Mouse (Mus musculus) embryo, embryonic 9.5 days (tissue): ENCODE data around the gene Jam3.

Experiments used
- DNase-seq: peaks from one replicate; pipeline ENCODE4 v3.0.0-alpha.2; 2017; ENCODE audit errors: extremely low spot score

The Jam3 gene

DNA sequence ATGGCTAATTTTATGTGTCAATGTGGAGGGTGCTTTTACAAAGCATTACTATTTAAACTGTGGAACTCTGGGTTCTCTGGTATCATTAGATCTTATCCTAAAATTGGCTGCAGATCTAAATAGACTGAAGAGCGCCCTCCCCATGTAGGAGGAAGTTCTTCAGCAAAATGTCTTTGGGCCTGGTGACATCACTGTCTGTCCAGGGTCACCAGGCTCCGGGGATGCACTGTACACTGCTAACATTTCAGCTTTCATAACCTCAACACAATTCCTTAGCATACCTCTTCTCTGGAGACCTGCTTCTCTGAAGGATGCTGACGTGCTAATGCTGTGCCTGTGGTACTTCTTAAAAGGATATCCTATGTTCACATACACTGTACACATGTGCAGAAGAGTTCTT, 43.5 kb downstream of the Jam3 start:
- no peak for DNase-seq

DNA sequence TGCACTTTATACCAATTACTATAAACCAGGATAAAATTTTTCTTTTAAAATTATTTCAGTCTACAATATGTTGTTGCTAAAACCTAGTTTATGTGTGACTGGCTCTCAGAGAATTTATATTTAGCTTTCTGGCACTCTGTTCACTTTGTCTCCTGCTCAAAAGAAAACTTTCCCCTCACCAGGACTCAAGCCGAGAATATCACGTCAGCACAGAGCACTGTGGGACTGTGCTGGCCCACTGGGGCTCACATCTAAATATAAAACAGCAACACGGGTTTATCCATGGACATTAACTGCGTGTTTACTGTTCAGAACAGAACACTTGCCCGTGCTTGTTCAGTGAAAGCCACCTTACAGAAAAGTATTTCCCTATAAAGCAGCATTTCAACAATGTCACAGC, 44.5 kb downstream of the Jam3 start:
- no peak for DNase-seq

DNA sequence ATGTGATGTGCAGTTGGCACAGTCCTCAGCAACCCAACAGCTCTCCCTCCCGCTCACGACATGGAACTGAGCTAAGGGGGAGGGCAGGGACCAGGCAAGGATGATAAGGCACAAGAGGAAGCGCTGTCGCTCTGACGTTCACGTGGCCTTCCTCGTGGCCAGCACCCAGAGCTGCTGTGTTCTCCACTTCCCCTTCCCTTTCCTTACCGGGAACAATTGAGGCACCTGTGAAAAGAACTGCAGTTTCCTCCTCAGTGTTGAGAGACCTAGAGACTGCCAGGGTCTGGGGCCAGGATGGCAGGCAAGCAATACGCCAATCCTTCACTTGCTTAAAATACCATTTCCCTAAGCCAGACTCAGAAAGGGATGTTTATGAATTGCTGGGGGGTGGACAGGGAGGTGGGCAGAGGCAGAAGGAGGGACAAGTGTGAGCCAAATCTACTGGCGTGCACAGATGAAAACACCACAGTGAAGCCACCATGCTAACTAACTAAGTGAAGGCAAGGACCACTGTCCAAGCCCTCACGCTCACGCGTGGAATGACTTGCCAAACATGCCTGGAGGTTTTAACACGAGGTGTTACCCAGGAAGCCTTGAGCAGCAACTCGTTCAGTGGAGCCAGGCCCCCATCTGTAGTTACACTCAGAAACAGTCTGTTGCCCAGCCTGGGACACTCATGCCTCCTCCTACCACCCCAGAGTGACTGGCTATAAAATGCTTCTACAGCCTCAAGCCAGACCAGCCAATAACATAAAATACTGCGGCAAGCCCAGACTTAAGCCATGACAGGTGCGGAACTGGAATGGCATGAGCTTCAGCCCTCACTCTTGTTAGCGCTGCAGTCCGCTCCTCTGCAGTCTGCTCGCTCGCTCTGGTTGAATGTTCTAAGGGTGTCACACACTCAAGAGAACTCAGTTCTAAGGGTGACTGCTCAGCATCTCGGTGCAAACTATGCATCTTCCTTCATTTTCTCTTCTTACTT, 45.4 kb downstream of the Jam3 start:
- no peak for DNase-seq

DNA sequence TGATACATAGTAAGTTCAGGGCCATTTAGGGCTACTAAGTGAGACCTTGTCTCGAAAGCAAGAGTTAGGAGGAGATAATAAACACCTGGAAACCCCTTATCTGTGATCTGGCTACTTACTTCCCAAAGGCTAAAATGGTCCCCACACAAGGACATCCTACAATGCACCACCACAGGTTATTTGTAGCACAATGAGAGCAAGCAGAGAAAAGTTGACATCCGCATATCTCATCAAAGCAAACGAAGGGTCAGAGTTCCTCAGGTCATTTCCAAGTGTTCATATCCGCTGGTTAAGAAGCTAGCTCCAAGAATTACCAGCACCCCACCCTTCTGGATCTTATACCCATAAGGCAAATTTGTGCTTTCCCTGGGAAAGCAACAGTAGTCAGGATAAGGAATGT, 46.8 kb downstream of the Jam3 start:
- no peak for DNase-seq

DNA sequence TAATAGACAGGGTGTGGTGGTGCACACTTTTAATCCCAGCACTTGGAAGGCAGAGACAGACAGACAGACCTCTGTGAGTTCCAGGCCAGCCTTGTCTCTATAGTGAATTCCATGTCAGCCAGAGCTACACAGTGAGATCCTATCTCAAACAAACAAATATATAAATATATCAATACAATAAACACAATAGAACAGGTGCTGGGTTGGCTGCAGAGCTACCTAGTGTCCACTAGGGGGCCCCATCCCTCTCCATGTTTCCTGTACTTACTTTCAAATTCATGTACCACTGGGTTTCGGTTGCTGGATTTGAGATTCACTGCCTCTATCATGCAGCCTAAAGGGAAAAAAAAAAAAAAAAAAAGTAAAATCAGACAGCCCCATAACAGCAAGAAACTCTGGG, 49.1 kb downstream of the Jam3 start:
- no peak for DNase-seq

DNA sequence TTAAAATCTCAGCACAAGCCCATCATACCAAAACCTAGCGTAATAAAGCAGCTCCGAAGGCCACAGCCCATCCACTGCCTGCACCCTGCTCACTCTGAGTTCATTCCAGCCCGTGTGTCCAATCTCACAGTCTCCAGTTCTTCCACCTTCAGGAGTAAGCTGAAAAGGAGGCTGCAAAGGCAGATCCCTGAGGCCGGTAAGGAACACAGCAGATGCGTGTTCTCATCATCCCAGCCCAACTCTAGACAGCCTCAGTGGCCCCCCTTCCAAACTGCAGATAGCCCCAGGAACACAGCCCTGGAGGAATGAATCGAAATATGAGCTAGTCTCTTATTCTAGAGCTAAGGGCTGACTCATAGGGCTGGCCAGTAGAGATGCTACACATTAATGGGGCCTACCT, 53.8 kb downstream of the Jam3 start:
- no peak for DNase-seq

DNA sequence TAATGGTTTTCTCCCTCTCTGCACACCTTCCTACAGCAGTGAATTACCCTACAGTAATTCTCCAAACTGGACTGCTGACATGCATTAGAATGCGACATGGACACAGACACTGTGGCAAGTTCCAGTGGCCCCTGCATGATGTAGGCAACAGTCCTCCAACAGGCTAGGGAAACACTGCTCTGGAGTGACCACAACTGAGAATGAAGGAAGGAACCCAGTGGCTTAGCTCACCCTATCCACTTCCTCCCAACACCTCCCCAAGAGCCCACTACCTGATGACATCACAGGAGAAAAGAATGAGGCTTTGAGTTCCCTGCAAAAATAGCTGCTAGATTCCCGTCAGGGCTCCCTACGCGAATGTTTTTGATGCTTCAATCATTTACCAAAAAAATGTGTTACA, 55.7 kb downstream of the Jam3 start:
- DNase-seq = no peak

DNA sequence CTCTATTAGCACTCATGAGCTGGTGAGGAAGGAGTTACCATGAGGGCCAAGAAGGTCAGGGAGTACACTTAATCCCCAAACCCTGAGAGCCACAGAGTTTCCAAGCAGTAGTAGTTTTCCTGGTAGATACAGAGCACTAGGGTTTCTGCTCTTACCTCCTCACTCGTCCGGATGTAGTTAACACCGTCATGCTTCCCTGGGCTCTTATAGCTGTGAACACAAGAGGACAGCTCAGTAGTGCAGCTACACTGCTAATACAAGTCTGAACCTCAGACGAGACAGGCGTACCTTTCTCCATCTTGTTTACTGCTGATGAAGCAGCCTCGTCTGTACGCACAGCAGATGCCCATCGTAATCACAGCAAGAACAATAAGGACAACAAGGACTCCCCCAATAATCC, 56.7 kb downstream of the Jam3 start:
- DNase-seq = no peak

DNA sequence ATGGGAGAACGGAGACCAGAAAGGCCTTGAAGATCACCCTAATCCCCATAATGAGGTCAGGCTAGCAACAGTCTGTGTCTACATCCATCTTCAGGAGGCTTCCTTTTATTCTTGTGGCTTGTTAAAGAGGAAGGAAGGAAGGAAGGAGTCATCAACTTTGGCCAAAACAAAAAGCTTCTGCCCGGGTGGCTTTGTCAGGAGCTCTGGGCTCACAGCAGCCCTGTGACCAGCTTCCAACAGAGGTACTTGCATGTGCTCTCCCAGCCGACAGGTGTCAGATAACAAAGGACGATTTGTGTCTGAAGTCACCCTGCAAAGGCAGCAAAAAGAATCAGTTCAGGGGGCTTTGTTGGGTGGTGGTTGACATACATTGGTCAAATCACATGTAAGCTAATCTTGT, 57.1 kb downstream of the Jam3 start:
- DNase-seq = peak; percentile 26

DNA sequence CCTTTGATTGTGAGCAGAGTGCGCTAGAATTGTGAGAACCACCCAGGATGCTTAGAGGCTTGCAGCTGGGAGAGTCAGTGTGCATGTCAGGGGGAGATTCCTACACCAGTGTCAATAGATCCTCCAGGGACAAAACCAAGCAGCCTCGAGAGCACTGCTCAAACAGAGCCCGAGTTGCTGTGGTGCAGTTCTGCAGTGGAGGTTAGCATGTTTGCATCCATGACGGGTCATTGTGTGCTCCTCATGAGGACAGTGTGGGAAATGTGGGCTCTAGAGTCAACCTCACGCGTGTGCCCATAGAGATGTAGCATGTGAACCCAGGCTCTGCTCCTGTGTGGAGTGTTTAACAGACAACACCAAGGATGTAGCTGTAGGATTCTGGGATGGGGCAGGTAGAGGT, 62.3 kb downstream of the Jam3 start:
- no peak for DNase-seq

DNA sequence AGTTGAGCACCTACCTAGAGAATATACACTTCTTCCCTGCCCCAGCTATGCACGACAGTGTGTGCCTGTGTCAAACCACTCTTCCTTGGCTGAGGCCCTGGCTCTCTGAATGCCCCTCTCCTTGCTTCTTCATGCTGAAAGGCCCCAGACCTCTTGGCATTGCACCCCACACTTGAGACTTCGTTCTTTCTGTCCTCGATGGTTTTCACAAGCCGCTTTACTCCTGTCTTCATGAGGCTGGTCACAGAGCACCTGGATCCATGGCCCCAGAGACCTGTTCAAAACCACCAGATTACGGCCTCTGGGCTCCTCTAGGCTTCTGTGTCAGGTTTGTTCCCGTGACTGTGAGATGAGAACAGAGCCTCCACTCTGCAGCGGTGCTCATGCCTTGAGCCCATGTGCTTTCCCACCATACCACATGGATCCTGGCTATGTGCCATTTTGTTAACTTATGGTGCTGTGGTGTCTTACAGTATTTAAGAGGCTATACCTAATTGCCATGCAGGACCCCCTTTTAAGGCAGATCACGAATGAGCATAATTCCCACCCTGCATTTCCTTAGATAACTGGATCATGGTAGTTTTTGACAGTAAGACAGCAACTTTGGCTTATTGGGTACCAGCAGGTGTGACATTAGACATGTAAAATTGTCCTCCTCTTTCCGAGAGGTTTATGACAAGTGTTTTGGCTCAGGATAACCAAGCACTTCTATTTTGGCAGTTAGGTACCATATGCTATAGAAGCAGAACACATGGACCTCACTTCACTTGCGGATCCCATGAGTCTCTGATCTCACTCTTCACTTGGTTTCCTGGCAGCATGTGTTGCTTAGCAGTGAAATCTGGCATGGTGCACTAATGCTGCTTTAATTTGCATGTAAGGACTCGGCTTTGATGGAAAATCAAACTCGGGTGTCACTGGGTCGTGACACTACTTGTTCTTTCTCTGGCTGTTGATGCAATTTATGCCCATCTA, 64.1 kb downstream of the Jam3 start:
- DNase-seq = no peak

DNA sequence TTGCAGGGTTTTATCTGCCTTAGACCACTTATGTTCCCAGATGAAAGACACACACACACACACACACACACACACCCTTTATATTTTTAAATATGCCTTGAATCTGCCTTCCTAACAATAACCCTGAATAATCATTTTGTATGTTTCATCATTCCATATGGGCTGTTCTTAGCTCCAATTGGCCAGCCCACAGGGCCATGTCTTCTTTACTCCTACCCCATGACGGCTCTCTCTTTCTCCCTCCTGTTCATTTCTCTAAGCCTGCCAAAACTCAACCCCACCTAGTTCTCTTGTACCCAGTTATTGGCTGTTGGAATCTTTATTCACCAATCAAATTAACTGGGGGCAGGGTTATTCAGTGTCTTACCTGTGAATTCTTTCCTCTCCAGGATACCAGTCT, 65.1 kb downstream of the Jam3 start:
- DNase-seq = no peak

DNA sequence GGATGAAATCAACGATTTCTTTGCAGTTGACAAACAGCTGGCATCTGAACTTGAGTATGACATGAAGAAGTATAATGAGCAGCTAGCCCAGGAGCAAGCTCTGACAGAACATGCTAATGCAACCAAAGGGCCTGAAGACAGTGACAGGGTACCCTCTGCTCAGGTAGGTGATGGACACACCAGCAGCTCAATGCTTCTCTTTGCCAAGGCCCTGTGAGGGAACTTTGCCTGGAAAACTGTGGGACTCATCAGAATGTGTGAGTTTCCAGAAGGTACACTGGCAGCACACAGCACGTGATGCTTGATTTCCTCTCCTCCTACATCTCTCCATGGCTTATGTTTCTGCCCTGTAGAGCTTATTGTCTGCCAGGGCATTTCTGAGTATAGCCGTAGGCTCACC, 67.8 kb downstream of the Jam3 start:
- DNase-seq = no peak

DNA sequence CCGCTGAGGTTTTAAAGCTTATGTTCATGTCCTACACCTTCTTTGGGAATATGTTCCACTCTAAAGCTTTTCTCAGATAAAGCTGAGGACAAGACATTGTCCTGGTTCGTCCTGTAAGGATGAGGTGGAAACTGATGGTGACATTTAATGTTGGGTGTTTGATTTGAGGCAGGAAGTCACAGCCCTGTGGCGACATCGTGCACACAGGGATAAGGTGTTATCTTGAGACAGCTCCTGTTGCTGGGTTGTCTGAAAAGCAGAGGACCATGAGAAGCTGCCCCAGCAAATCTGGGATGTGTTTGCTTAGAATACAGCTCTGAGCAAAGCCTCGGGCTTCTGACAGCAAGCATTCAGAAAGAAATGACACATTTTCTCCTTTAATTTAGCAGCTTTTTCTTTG, 69.0 kb downstream of the Jam3 start:
- no peak for DNase-seq

DNA sequence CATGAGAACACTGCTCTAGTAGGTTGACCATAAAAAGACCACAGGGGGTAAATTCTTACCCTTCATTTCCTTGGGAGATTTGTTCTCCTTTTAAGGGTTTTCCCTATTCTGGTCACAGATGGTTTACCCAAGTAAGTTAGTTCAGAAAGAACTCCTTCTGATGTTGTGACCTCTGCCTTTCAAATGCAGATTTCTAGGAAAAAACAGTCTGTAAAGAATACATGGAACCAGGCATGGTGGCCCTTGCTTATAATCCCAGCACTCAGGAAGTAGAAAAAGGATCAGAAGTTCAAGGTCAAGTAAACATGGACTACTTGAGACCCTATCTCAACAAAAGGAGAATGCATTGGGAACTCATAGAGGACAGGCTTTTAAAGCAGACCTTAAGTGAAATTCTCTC, 79.4 kb downstream of the Jam3 start:
- DNase-seq = no peak

DNA sequence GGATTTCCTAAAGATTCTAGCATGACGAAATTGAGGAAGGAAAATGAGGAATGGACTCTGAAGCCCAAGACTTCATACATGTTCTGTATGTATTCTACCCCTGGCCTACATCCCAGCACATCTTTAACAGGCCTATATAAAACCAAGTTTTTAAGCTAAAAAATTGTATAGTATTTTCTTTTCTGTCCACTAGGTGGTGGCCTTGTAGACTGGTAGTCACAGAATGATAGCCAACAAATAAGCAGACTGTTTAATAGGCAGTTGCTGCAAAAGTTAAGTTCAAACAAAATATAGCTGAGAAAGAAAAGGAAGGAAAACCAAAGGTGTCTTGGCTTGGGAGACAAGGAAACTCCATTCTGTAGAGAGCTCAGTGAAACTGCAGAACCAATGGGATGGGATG, 80.5 kb downstream of the Jam3 start:
- no peak for DNase-seq

DNA sequence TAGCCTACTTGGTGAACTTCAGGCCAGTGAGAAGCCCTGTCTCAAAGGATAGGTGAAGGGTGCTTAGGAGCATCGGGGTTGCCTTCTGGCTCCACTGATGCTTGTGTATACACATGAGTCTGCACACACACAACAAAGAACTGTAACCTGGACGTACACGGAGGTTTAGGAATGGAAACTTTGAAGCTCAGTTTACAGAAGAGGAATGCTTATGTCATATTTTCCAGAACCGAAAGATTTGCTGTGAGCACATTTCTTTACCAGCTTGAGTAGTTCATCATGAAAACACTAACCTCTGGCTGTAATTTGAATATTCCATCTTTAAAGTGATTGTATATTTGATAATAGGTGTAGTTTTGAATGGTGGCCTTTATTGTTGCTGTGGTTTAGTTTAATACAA, 84.3 kb downstream of the Jam3 start:
- no peak for DNase-seq

DNA sequence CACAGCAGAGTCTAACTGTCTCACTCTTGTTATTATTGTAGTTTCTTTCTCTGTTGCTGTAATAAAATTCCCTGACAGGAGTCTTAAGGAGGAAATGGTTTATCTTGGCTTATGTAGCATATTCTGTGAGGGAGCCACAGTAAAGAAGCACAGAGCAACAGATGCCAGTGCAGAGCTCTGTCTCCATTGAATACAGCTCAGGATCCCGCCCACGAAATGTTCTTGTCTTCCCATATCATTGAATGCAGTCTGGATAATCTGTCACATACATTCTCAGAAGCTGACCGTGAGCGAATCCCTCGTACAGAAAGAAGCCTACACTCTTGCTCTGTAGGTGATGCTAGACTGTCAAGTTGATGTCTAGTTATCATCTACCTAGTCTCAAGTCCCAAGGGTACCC, 96.9 kb downstream of the Jam3 start:
- no peak for DNase-seq

DNA sequence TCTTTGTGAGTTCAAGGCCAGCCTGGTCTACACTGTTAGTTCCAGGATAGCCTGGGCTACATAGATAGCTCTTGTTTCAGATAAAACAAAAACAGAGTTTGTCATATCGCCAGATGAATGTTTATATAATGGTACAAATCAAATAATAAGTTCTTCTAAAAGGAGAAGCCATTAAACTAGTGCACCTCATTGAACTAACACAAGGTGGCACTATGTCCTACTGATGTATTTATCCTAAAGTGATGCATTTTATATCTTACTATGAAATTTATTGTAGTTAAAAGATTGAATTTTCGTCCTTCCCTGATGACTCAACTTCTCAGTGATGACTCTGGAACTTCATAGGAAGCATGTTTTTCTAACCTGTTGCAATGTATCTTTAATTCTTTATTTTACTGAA, 105.7 kb downstream of the Jam3 start:
- no peak for DNase-seq
